Mouse (Mus musculus): ENCODE measurements around the gene Calhm1. TPM values are rescaled to one million over a fixed set of nuclear protein-coding genes. Genes with fewer than 3 reads are reported as not detected.

Gene Calhm1
- polyA plus RNA-seq, 1 experiment, result not detected

- Histone ChIP-seq H3K79me3 (ENCODE audit: low read depth) (no peaks in the 10 kb centered on the region), H3K27me3 (ENCODE audit: control insufficient read depth, insufficient read depth, insufficient read length) (no peaks in the 10 kb centered on the region), H3K79me2 (ENCODE audit: control insufficient read depth, insufficient read depth) (no peaks in the 10 kb centered on the region), H3K36me3 (ENCODE audit: control insufficient read depth, insufficient read depth) (peaks cover 96% of the 10 kb centered on the region), H3K4me3 (ENCODE audit: insufficient read depth, poor library complexity, severe bottlenecking) (no peak overlapping the region), H3ac (ENCODE audit: control insufficient read depth, insufficient read length, low read depth) (no peak overlapping the region)
- TF ChIP-seq MYOD1 (IDR thresholded peaks at IDR 0.05; ENCODE audit: control insufficient read depth, insufficient read length, low read depth) (no peak), MAX (IDR thresholded peaks at IDR 0.05) (no peak), USF1 (IDR thresholded peaks at IDR 0.05; ENCODE audit: low read depth) (no peak), FOSL1 (IDR thresholded peaks at IDR 0.05; ENCODE audit: insufficient read depth, low read length, poor library complexity, severe bottlenecking) (no peak), CTCF (IDR thresholded peaks at IDR 0.05; ENCODE audit: control insufficient read depth, insufficient read depth, insufficient read length) (no peak), MYOG (IDR thresholded peaks at IDR 0.05; ENCODE audit: control insufficient read depth, extremely low read depth, insufficient read length) (no peak), CEBPB (IDR thresholded peaks at IDR 0.05; ENCODE audit: low read depth) (no peak)
These were observed 39.3 kb downstream of the Calhm1 start for GRCm38 (mm10) chr19:47104641-47105271.

DNA sequence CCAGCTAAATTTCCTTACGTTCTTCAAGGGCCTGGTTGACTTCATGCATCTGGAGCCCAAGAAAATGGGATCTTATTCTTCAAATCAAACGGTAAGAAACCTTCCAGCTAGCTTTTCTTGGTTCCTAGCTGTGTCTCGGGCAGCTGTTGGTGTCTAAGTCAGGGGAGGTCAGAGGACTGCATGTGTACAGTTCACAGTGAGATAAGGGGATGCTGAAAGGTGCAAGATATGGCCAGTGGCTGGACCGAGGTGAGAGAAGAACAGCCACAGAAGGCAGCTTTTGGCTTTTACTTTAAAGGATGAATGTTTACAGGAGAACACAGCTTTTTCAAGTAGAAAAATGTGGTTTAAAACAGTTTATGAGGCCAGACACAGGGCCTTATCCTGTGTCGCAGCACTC, 43.0 kb downstream of the Calhm1 start:
- Histone ChIP-seq H3ac (ENCODE audit: control insufficient read depth, insufficient read length, low read depth) (no peak overlapping the region), H3K79me3 (ENCODE audit: low read depth) (no peaks in the 10 kb centered on the region), H3K27me3 (ENCODE audit: control insufficient read depth, insufficient read depth, insufficient read length) (no peaks in the 10 kb centered on the region), H3K36me3 (ENCODE audit: control insufficient read depth, insufficient read depth) (peaks cover 98% of the 10 kb centered on the region), H3K4me3 (ENCODE audit: insufficient read depth, poor library complexity, severe bottlenecking) (no peak overlapping the region), H3K79me2 (ENCODE audit: control insufficient read depth, insufficient read depth) (no peaks in the 10 kb centered on the region)
- TF ChIP-seq MAX (IDR thresholded peaks at IDR 0.05) (no peak), MYOD1 (IDR thresholded peaks at IDR 0.05; ENCODE audit: control insufficient read depth, insufficient read length, low read depth) (no peak), MYOG (IDR thresholded peaks at IDR 0.05; ENCODE audit: control insufficient read depth, extremely low read depth, insufficient read length) (no peak), FOSL1 (IDR thresholded peaks at IDR 0.05; ENCODE audit: insufficient read depth, low read length, poor library complexity, severe bottlenecking) (no peak)

Other genes starting within 250 kb of the Calhm1 start
- not detected for gene Ina, start 129.6 kb downstream of the Calhm1 start, polyA plus RNA-seq (2012; fragmentation: generic; extraction: Trizol)
- gene Nt5c2, start 129.1 kb downstream of the Calhm1 start, polyA plus RNA-seq (2012; fragmentation: generic; extraction: Trizol), result 18.2 TPM
- 5.5 TPM for gene Pcgf6, start 93.3 kb downstream of the Calhm1 start, polyA plus RNA-seq (2012; fragmentation: generic; extraction: Trizol)
- gene Taf5, start 76.5 kb downstream of the Calhm1 start, polyA plus RNA-seq (2012; fragmentation: generic; extraction: Trizol), result 3.6 TPM
- 1,106 TPM for gene Usmg5, start 53.6 kb downstream of the Calhm1 start, polyA plus RNA-seq (2012; fragmentation: generic; extraction: Trizol)
- gene Pdcd11, start 53.5 kb downstream of the Calhm1 start, polyA plus RNA-seq (2012; fragmentation: generic; extraction: Trizol), result 21.0 TPM
- gene Calhm2, start 6.0 kb downstream of the Calhm1 start, polyA plus RNA-seq (2012; fragmentation: generic; extraction: Trizol), result 1.5 TPM
- not detected for gene Calhm3, start 13.5 kb upstream of the Calhm1 start, polyA plus RNA-seq (2012; fragmentation: generic; extraction: Trizol)
- 3.7 TPM for gene Neurl1a, start 34.6 kb upstream of the Calhm1 start, polyA plus RNA-seq (2012; fragmentation: generic; extraction: Trizol)